Mouse (Mus musculus): ENCODE measurements around the gene Rcor1. TPM values are rescaled to one million over a fixed set of nuclear protein-coding genes. Genes with fewer than 3 reads are reported as not detected.
"Not testable (repeated sequence)": the region's sequence is repeated elsewhere in the genome, so short reads cannot be mapped to it uniquely, and the experiment has no call there.

Rcor1 gene
- total RNA-seq, 2 experiments from 2014 or later, result 38.5 to 39.2 TPM

GRCm38 (mm10) chr12:111067816-111068215 lies 28.7 kb downstream of the Rcor1 start:
- DNase-seq, result peak; percentile 58

GRCm38 (mm10) chr12:111069299-111069698 lies 30.1 kb downstream of the Rcor1 start:
- not testable (repeated sequence) for DNase-seq

GRCm38 (mm10) chr12:111071009-111071408 lies 31.9 kb downstream of the Rcor1 start:
- DNase-seq, result no peak

- DNase-seq, result peak; percentile 72
Measured at GRCm38 (mm10) chr12:111071477-111072152, 32.5 kb downstream of the Rcor1 start.

GRCm38 (mm10) chr12:111076385-111076965 lies 37.3 kb downstream of the Rcor1 start:
- no peak for DNase-seq

GRCm38 (mm10) chr12:111085579-111085978 lies 46.4 kb downstream of the Rcor1 start:
- DNase-seq, result no peak

- no peak for DNase-seq
Measured at GRCm38 (mm10) chr12:111087066-111087465, 47.9 kb downstream of the Rcor1 start.

GRCm38 (mm10) chr12:111088186-111088585 lies 49.0 kb downstream of the Rcor1 start:
- DNase-seq, result peak; percentile 82

GRCm38 (mm10) chr12:111088731-111089141 lies 49.6 kb downstream of the Rcor1 start:
- no peak for DNase-seq

GRCm38 (mm10) chr12:111089145-111089544 lies 50.0 kb downstream of the Rcor1 start:
- DNase-seq, result peak; percentile 31

GRCm38 (mm10) chr12:111090801-111091200 lies 51.6 kb downstream of the Rcor1 start:
- DNase-seq, result no peak

GRCm38 (mm10) chr12:111091981-111092380 lies 52.8 kb downstream of the Rcor1 start:
- no peak for DNase-seq

- no peak for DNase-seq
Measured at GRCm38 (mm10) chr12:111094073-111094472, 54.9 kb downstream of the Rcor1 start.

GRCm38 (mm10) chr12:111095086-111095485 lies 55.9 kb downstream of the Rcor1 start:
- no peak for DNase-seq

GRCm38 (mm10) chr12:111096249-111096648 lies 57.1 kb downstream of the Rcor1 start:
- no peak for DNase-seq

GRCm38 (mm10) chr12:111097036-111097435 lies 57.9 kb downstream of the Rcor1 start:
- DNase-seq, result no peak

- DNase-seq, result peak; percentile 57
Measured at GRCm38 (mm10) chr12:111111176-111111575, 72.0 kb downstream of the Rcor1 start.

GRCm38 (mm10) chr12:111114593-111114992 lies 75.4 kb downstream of the Rcor1 start:
- DNase-seq, result no peak

GRCm38 (mm10) chr12:111119506-111120085 lies 80.4 kb downstream of the Rcor1 start:
- no peak for DNase-seq

- no peak for DNase-seq
Measured at GRCm38 (mm10) chr12:111120976-111121645, 82.0 kb downstream of the Rcor1 start.

- peak; percentile 27 for DNase-seq
Measured at GRCm38 (mm10) chr12:111122332-111122852, 83.2 kb downstream of the Rcor1 start.

GRCm38 (mm10) chr12:111124601-111125260 lies 85.6 kb downstream of the Rcor1 start:
- DNase-seq, result no peak
